Mouse (Mus musculus): ENCODE results near the gene Osbpl9. TPM values are rescaled to one million over a fixed set of nuclear protein-coding genes. Genes with fewer than 3 reads are reported as not detected.

The Osbpl9 gene
- polyA plus RNA-seq, 2 experiments, result 17.7 to 25.4 TPM

- 68% methylated on average over 3 of the region's 3 CpGs for WGBS (ENCODE audit: insufficient replicate concordance)
- Histone ChIP-seq H3K27me3 (ENCODE audit: control insufficient read depth, insufficient read depth, low read length) (no peaks in the 10 kb centered on the region), H3K9ac (replicated peaks) (no peak overlapping the region), H3K36me3 (replicated peaks; ENCODE audit: control insufficient read depth, insufficient read depth, low read depth) (no peaks in the 10 kb centered on the region), H3K4me3 (ENCODE audit: insufficient read depth in 1 of 2, low read depth in 2 of 2, low read length in 2 of 2) (no peak overlapping the region), H3K4me1 (replicated peaks; ENCODE audit: control insufficient read depth in 2 of 2, insufficient read depth in 2 of 2, low read length in 1 of 2) (peaks cover 0 to 2% of the 10 kb centered on the region in 2 experiments; a peak in 1 of 4 replicates), H3K27ac (no peak overlapping the region), H3K9me3 (ENCODE audit: control insufficient read depth, low read length) (no peaks in the 10 kb centered on the region), H3K4me2 (ENCODE audit: low read depth) (no peak overlapping the region)
- TF ChIP-seq EP300 (IDR thresholded peaks at IDR 0.05; ENCODE audit: low read depth), result no peak
- no peak for TF ChIP-seq CTCF (IDR thresholded peaks at IDR 0.05; ENCODE audit: low read depth)
- DNase-seq (ENCODE audit: low read depth in 3 of 3, low spot score in 3 of 3) (no peak), ATAC-seq (ENCODE audit: insufficient read depth) (no peak)
Measured at GRCm38 (mm10) chr4:109134955-109135354, 67.1 kb downstream of the Osbpl9 start.

GRCm38 (mm10) chr4:109131256-109131872 lies 70.7 kb downstream of the Osbpl9 start:
- Histone ChIP-seq H3K27ac (no peak overlapping the region), H3K9me3 (ENCODE audit: control insufficient read depth, low read length) (no peaks in the 10 kb centered on the region), H3K4me3 (ENCODE audit: insufficient read depth in 1 of 2, low read depth in 2 of 2, low read length in 2 of 2) (no peak overlapping the region), H3K36me3 (replicated peaks; ENCODE audit: control insufficient read depth, insufficient read depth, low read depth) (no peaks in the 10 kb centered on the region), H3K4me2 (ENCODE audit: low read depth) (no peak overlapping the region), H3K27me3 (ENCODE audit: control insufficient read depth, insufficient read depth, low read length) (no peaks in the 10 kb centered on the region), H3K4me1 (replicated peaks; ENCODE audit: control insufficient read depth in 2 of 2, insufficient read depth in 2 of 2, low read length in 1 of 2) (no peaks in the 10 kb centered on the region), H3K9ac (replicated peaks) (no peak overlapping the region)
- DNase-seq (ENCODE audit: low read depth in 3 of 3, low spot score in 3 of 3), result no peak
- no peak for ATAC-seq (ENCODE audit: insufficient read depth)
- TF ChIP-seq EP300 (IDR thresholded peaks at IDR 0.05; ENCODE audit: low read depth) (no peak), CTCF (IDR thresholded peaks at IDR 0.05; ENCODE audit: low read depth) (no peak)
- 79% methylated on average over 10 of the region's 10 CpGs for WGBS (ENCODE audit: insufficient replicate concordance)

- no peaks in the 10 kb centered on the region for H3K9me3 ChIP-seq (ENCODE audit: control insufficient read depth, low read length)
- no peak for ATAC-seq (ENCODE audit: insufficient read depth)
- H3K4me2 ChIP-seq (ENCODE audit: low read depth), result no peak overlapping the region
- no peak for TF ChIP-seq CTCF (IDR thresholded peaks at IDR 0.05; ENCODE audit: low read depth)
- TF ChIP-seq EP300 (IDR thresholded peaks at IDR 0.05; ENCODE audit: low read depth), result no peak
- no peak for DNase-seq (ENCODE audit: low read depth in 3 of 3, low spot score in 3 of 3)
- no peaks in the 10 kb centered on the region for H3K4me1 ChIP-seq (replicated peaks; ENCODE audit: control insufficient read depth in 2 of 2, insufficient read depth in 2 of 2, low read length in 1 of 2)
- H3K27me3 ChIP-seq (ENCODE audit: control insufficient read depth, insufficient read depth, low read length), result no peaks in the 10 kb centered on the region
- H3K27ac ChIP-seq, result no peak overlapping the region
- no peaks in the 10 kb centered on the region for H3K36me3 ChIP-seq (replicated peaks; ENCODE audit: control insufficient read depth, insufficient read depth, low read depth)
- H3K4me3 ChIP-seq (ENCODE audit: insufficient read depth in 1 of 2, low read depth in 2 of 2, low read length in 2 of 2), result no peak overlapping the region
- H3K9ac ChIP-seq (replicated peaks), result no peak overlapping the region
Measured at GRCm38 (mm10) chr4:109128971-109129370, 73.1 kb downstream of the Osbpl9 start.

GRCm38 (mm10) chr4:109128017-109128416 lies 74.1 kb downstream of the Osbpl9 start:
- H3K9ac ChIP-seq (replicated peaks), result no peak overlapping the region
- no peak overlapping the region for H3K4me2 ChIP-seq (ENCODE audit: low read depth)
- H3K27ac ChIP-seq, result no peak overlapping the region
- H3K4me3 ChIP-seq (ENCODE audit: insufficient read depth in 1 of 2, low read depth in 2 of 2, low read length in 2 of 2), result no peak overlapping the region
- DNase-seq (ENCODE audit: low read depth in 3 of 3, low spot score in 3 of 3) (no peak), ATAC-seq (ENCODE audit: insufficient read depth) (no peak)
- peaks cover 0 to 2% of the 10 kb centered on the region in 2 experiments; a peak in 1 of 4 replicates for H3K4me1 ChIP-seq (replicated peaks; ENCODE audit: control insufficient read depth in 2 of 2, insufficient read depth in 2 of 2, low read length in 1 of 2)
- no peaks in the 10 kb centered on the region for H3K9me3 ChIP-seq (ENCODE audit: control insufficient read depth, low read length)
- 80% methylated on average over 9 of the region's 9 CpGs for WGBS (ENCODE audit: insufficient replicate concordance)
- no peaks in the 10 kb centered on the region for H3K27me3 ChIP-seq (ENCODE audit: control insufficient read depth, insufficient read depth, low read length)
- no peaks in the 10 kb centered on the region for H3K36me3 ChIP-seq (replicated peaks; ENCODE audit: control insufficient read depth, insufficient read depth, low read depth)
- no peak for TF ChIP-seq CTCF (IDR thresholded peaks at IDR 0.05; ENCODE audit: low read depth)

GRCm38 (mm10) chr4:109126834-109127564 lies 75.1 kb downstream of the Osbpl9 start:
- no peak for DNase-seq (ENCODE audit: low read depth in 3 of 3, low spot score in 3 of 3)
- no peaks in the 10 kb centered on the region for H3K9me3 ChIP-seq (ENCODE audit: control insufficient read depth, low read length)
- H3K9ac ChIP-seq (replicated peaks), result no peak overlapping the region
- no peaks in the 10 kb centered on the region for H3K27me3 ChIP-seq (ENCODE audit: control insufficient read depth, insufficient read depth, low read length)
- TF ChIP-seq CTCF (IDR thresholded peaks at IDR 0.05; ENCODE audit: low read depth) (no peak), EP300 (IDR thresholded peaks at IDR 0.05; ENCODE audit: low read depth) (no peak)
- ATAC-seq (ENCODE audit: insufficient read depth), result no peak
- H3K4me3 ChIP-seq (ENCODE audit: insufficient read depth in 1 of 2, low read depth in 2 of 2, low read length in 2 of 2), result no peak overlapping the region
- no peaks in the 10 kb centered on the region for H3K36me3 ChIP-seq (replicated peaks; ENCODE audit: control insufficient read depth, insufficient read depth, low read depth)
- no peak overlapping the region for H3K27ac ChIP-seq
- H3K4me2 ChIP-seq (ENCODE audit: low read depth), result no peak overlapping the region
- H3K4me1 ChIP-seq (replicated peaks; ENCODE audit: control insufficient read depth in 2 of 2, insufficient read depth in 2 of 2, low read length in 1 of 2), result peaks cover 0 to 3% of the 10 kb centered on the region in 2 experiments; a peak in 1 of 4 replicates
- 55% methylated on average over 10 of the region's 10 CpGs for WGBS (ENCODE audit: insufficient replicate concordance)
